Mouse (Mus musculus) limb, embryonic 14.5 days (tissue): ENCODE data around the gene R3hdm4. TPM values are rescaled to one million over a fixed set of nuclear protein-coding genes. Genes with fewer than 3 reads are reported as not detected.

Source experiments
- ATAC-seq: fragments of 200-750 bp; cut with Nextera tagmentation; 2 replicates; pipeline ENCODE4 v1.8.0; 2017; ENCODE audit warnings: low read depth, moderate number of reproducible peaks, moderate TSS enrichment; ENCODE audit not compliant: low FRiP score
- DNase-seq: peaks from one replicate; pipeline ENCODE4 v3.0.0-alpha.2; 2015; ENCODE audit warnings: low spot score
- H3K27ac ChIP-seq: fragments of 300-500 bp; sonication (generic); replicated peaks from 2 replicates; pipeline ENCODE4 v1.5.1; 2014; ENCODE audit warnings: low read depth, mild to moderate bottlenecking, low read length, moderate library complexity, mixed read lengths
- H3K27me3 ChIP-seq: fragments of 300-500 bp; sonication (generic); 2 replicates; pipeline ENCODE4 v1.6.1; 2014; ENCODE audit warnings: low read length, mixed read lengths; ENCODE audit not compliant: control insufficient read depth, insufficient read depth
- H3K36me3 ChIP-seq: fragments of 300-500 bp; sonication (generic); 2 replicates; pipeline ENCODE4 v1.6.1; 2014; ENCODE audit warnings: mild to moderate bottlenecking, low read length, moderate library complexity, mixed read lengths; ENCODE audit not compliant: control insufficient read depth, insufficient read depth
- H3K4me1 ChIP-seq: fragments of 300-500 bp; sonication (generic); 2 replicates; pipeline ENCODE4 v1.6.1; 2014; ENCODE audit warnings: antibody characterized with exemption, low read length, mixed read lengths; ENCODE audit not compliant: control insufficient read depth, insufficient read depth
- H3K4me2 ChIP-seq: fragments of 300-500 bp; sonication (generic); replicated peaks from 2 replicates; pipeline ENCODE4 v1.6.1; 2014; ENCODE audit warnings: low read depth, mild to moderate bottlenecking, low read length, moderate library complexity; ENCODE audit not compliant: severe bottlenecking
- H3K4me3 ChIP-seq: fragments of 300-500 bp; sonication (generic); replicated peaks from 2 replicates; pipeline ENCODE4 v1.5.1; 2014; ENCODE audit warnings: low read length
- H3K9ac ChIP-seq: fragments of 300-500 bp; sonication (generic); 2 replicates; pipeline ENCODE4 v1.6.1; 2014; ENCODE audit warnings: mild to moderate bottlenecking, low read depth, low read length, moderate library complexity; ENCODE audit not compliant: severe bottlenecking
- H3K9me3 ChIP-seq: fragments of 300-500 bp; sonication (generic); 2 replicates; pipeline ENCODE4 v1.6.1; 2016; ENCODE audit warnings: low read length; ENCODE audit not compliant: control insufficient read depth
- POLR2A ChIP-seq: fragments of 200-500 bp; IDR thresholded peaks from 2 replicates; pipeline ENCODE4 v1.8.0; 2012; ENCODE audit warnings: inconsistent platforms, mild to moderate bottlenecking, moderate library complexity, borderline replicate concordance; ENCODE audit not compliant: insufficient read depth, insufficient read length; ENCODE audit errors: extremely low read depth
- WGBS: fragments of 180-500 bp; shearing (Covaris S2); extraction: QIAGEN DNeasy Blood & Tissue Kit; methylation state at CpG from one replicate; pipeline ENCODE4 v1.1.7; 2014; 5-methylcytosine and 5-hydroxymethylcytosine counted together
- polyA plus RNA-seq, 2 experiments: library from polyadenylated mRNA; depleted of rRNA in 1 of 2; stranded (reverse) in 1 of 2; unstranded in 1 of 2; fragments of >200 nt; fragmentation: Nextera tagmentation in 1 of 2; extraction: Ambion mirVana in 1 of 2; gene quantifications; 2 replicates each; pipeline versions ENCODE4 v1.2.1 to v1.2.3; 2012 to 2014

The R3hdm4 gene
- polyA plus RNA-seq, 2 experiments: 141 to 158 TPM

GRCm38 (mm10) chr10:79883297-79884084 is 37.5 kb downstream of the R3hdm4 start:
- Histone ChIP-seq H3K27me3 (no peaks in the 10 kb centered on the region), H3K9me3 (no peaks in the 10 kb centered on the region), H3K27ac (no peak overlapping the region), H3K4me1 (peaks cover 6% of the 10 kb centered on the region; the same call in 1 of the 2 replicates), H3K36me3 (no peaks in the 10 kb centered on the region), H3K4me2 (no peak overlapping the region), H3K4me3 (no peak overlapping the region), H3K9ac (no peak overlapping the region)
- peak; percentile 63 for DNase-seq
- peak; percentile 45; the same call in 1 of the 2 replicates for ATAC-seq
- 16% methylated on average over 22 of the region's 22 CpGs for WGBS
- no peak for TF ChIP-seq POLR2A

GRCm38 (mm10) chr10:79881981-79882380 is 39.0 kb downstream of the R3hdm4 start:
- Histone ChIP-seq H3K9me3 (no peaks in the 10 kb centered on the region), H3K4me1 (peaks cover 6% of the 10 kb centered on the region; the same call in 1 of the 2 replicates), H3K27me3 (no peaks in the 10 kb centered on the region), H3K9ac (0 out of 2 replicates have a peak overlapping the region, but pooled peaks have one; percentile 38), H3K4me2 (peak overlapping the region; percentile 43), H3K36me3 (no peaks in the 10 kb centered on the region), H3K27ac (no peak overlapping the region), H3K4me3 (peak overlapping the region; percentile 16; the same call in 1 of the 2 replicates)
- ATAC-seq (peak; percentile 38; the same call in 1 of the 2 replicates), DNase-seq (no peak)
- no peak for TF ChIP-seq POLR2A
- WGBS: 7% methylated on average over 22 of the region's 22 CpGs

DNA sequence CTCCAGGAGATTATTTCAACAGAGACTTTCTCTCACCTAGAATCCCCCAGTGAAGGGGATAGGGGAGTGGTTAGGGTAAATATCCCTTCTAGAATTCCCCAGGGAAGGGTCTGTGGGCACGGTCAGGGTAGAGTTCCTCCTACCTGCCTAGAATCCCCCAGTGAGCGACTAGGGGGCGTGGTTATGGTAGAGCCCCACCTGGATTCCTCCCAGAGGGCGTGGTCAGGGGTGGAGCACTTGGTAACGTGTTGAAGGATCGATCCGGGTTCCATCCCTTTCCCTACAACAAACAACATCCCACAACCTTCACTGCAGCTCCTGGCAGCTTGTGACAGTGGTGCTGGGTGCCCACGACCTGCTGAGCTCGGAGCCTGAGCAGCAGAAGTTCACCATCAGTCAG is 40.3 kb downstream of the R3hdm4 start:
- H3K27me3 ChIP-seq: no peaks in the 10 kb centered on the region
- H3K4me1 ChIP-seq: peaks cover 6% of the 10 kb centered on the region; the same call in 1 of the 2 replicates
- 16% methylated on average over 9 of the region's 9 CpGs for WGBS
- DNase-seq (no peak), ATAC-seq (no peak)
- no peaks in the 10 kb centered on the region for H3K9me3 ChIP-seq
- no peaks in the 10 kb centered on the region for H3K36me3 ChIP-seq
- H3K27ac ChIP-seq: no peak overlapping the region
- TF ChIP-seq POLR2A: no peak
- H3K4me2 ChIP-seq: no peak overlapping the region
- H3K9ac ChIP-seq: no peak overlapping the region
- no peak overlapping the region for H3K4me3 ChIP-seq

- TF ChIP-seq POLR2A: no peak
- DNase-seq (no peak), ATAC-seq (no peak)
- H3K4me3 ChIP-seq: no peak overlapping the region
- no peak overlapping the region for H3K27ac ChIP-seq
- H3K9me3 ChIP-seq: no peaks in the 10 kb centered on the region
- peaks cover 12% of the 10 kb centered on the region; the same call in 1 of the 2 replicates for H3K4me1 ChIP-seq
- no peak overlapping the region for H3K9ac ChIP-seq
- H3K4me2 ChIP-seq: no peak overlapping the region
- H3K27me3 ChIP-seq: no peaks in the 10 kb centered on the region
- no peaks in the 10 kb centered on the region for H3K36me3 ChIP-seq
- WGBS: 31% methylated on average over 3 of the region's 3 CpGs
Observed at GRCm38 (mm10) chr10:79879527-79879926, 41.5 kb downstream of the R3hdm4 start.

GRCm38 (mm10) chr10:79877757-79878156 is 43.3 kb downstream of the R3hdm4 start:
- ATAC-seq: no peak
- H3K27me3 ChIP-seq: no peaks in the 10 kb centered on the region
- 50% methylated on average over 12 of the region's 12 CpGs for WGBS

More at GRCm38 (mm10) chr10:79877757-79878156, 43.3 kb downstream of the R3hdm4 start:
- Histone ChIP-seq H3K9ac (no peak overlapping the region), H3K36me3 (no peaks in the 10 kb centered on the region), H3K27ac (no peak overlapping the region), H3K4me2 (no peak overlapping the region), H3K9me3 (no peaks in the 10 kb centered on the region), H3K4me1 (peaks cover 18% of the 10 kb centered on the region; the same call in 1 of the 2 replicates), H3K4me3 (no peak overlapping the region)
- no peak for TF ChIP-seq POLR2A
- no peak for DNase-seq
